Mouse (Mus musculus) bone marrow macrophage, adult 2 months (primary cell): ENCODE measurements at regions not wholly inside any gene's neighbourhood (a gene's known extent, or its start where the extent isn't known, plus 50 kb on each side); places are given as distances from the start of the nearest gene placed in this dataset.

Source experiments
- CTCF ChIP-seq: IDR thresholded peaks from 2 replicates; pipeline ENCODE4 v1.5.1; 2012; ENCODE audit warnings: low read depth, mild to moderate bottlenecking, low read length, moderate library complexity
- POLR2A ChIP-seq: IDR thresholded peaks from 2 replicates; pipeline ENCODE4 v1.6.1; 2012; ENCODE audit warnings: mild to moderate bottlenecking, low read depth, low read length, borderline replicate concordance

GRCm38 (mm10) chr1:83847992-83848391, 440.0 kb upstream of the Sphkap start:
- TF ChIP-seq CTCF (no peak), POLR2A (no peak)
